Mouse (Mus musculus): Measurements from ENCODE around the gene Kcnip1. TPM values are rescaled to one million over a fixed set of nuclear protein-coding genes. Genes with fewer than 3 reads are reported as not detected.

Kcnip1 gene
- not detected for polyA plus RNA-seq (2012; fragmentation: generic; extraction: Trizol)

DNA sequence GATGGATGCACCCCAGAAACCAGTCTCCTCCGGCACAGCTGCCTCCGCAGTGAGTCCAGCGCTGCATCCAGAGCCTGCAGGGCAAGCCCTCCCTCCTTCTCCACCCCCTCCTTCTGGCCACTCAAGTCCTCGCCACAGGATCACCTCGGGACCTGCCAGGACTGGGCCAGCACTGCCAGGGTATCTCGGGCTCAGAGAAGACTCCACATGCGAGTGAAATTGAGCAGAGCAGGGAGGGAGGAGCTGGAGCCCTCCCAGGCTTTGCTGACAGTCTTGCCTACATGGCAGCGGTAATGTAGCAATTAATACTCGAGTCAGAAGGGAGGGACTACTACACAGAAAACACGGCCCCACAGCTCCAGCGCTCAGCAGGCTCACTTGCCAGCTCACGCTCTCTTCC lies at the start of gene Kcnip1:
Kcnip1 (minus strand) TSS at position 215 of the 400 bp plus-strand sequence.

DNA sequence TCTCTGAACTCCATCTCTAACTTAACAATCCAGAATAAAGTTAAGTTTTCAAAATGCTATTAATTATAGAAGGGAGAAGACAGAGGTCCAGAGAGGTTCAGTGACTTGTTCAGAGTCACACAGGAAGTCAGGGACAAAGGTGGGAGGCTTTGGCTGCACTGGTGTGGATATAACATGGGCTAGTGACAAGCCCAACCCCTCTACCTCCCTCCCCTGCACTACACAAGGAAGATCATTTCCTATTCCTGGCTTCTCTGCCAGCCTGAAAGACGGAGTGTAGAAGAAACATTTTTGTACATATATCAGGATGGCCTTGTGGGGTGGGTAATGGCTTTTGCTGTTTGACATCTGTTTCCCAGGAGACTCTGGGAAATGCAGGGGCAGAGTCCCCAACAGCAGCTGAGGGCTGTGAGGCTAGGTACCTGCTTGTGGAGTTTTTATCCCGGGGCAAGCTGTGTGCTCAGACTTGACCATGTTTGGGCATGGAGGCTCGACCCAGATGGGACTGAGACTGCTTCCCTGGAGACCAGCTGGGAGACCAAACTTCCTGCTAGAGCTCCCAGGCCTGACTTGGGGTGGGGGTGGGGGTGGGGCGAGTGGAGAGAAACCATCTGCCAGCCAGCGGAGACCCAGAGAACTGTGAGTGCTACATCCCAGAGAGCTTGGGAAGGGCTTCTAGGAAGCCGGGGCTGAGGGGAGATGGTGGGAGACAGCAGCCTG lies 30.1 kb downstream of the Kcnip1 start, which contains the start of gene Kcnmb1:
Kcnmb1 (plus strand) TSS at position 326 of the 720 bp plus-strand sequence.

DNA sequence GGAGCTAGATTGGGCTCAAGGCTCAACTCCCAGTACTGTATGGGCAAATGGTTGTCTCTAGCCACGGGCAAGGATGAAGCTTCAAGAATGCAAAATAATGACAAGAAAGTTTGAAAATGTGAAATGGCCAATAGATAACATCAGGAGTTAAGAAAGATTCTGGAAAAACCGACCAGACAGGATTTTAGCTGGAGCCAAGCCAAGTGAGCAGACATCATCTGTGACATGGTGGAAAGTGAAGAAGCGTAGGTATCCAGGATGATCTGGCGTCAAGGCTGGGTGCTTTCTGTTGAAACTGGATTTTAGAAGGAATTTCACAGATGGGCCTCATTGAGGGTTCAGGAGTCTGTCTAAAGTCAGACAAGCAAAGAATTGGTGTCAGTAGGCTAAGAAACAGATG lies 394.0 kb downstream of the Kcnip1 start, which contains the start of gene D130052B06Rik:
D130052B06Rik (plus strand) TSS at position 317 of the 400 bp plus-strand sequence.

Other genes starting within 250 kb of the Kcnip1 start
- gene Kcnmb1, start 30.1 kb downstream of the Kcnip1 start, polyA plus RNA-seq (2012; fragmentation: generic; extraction: Trizol), result not detected
- gene Lcp2, start 53.8 kb upstream of the Kcnip1 start, polyA plus RNA-seq (2012; fragmentation: generic; extraction: Trizol), result not detected
- not detected for gene 4930469K13Rik, start 105.4 kb upstream of the Kcnip1 start, polyA plus RNA-seq (2012; fragmentation: generic; extraction: Trizol)
- gene Foxi1, start 214.9 kb upstream of the Kcnip1 start, polyA plus RNA-seq (2012; fragmentation: generic; extraction: Trizol), result not detected

Measured in C3H10T1/2 (cell line).